Mouse (Mus musculus): ENCODE data around the gene Usp5.

The Usp5 gene

DNA sequence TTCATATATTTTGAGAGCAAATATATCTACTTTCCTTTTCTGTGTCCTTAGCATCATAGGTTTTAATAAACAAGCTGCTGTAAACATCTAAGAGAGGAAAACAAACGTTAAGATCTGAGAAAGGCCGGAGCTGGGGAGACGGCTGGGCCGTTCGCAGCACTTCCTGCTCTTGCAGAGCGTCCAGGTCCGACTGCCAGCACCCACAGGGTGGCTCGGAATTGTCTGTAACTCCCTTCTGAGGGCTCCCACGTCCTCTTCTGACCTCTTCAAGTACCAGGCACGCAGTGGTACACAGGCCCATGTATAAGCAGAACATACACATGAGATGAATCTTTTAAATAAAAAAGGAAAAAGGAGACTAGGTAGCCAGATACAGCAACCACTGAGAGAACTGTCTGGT, 41.6 kb downstream of the Usp5 start:
- in situ Hi-C loops (cut with MboI), result no loop called here

DNA sequence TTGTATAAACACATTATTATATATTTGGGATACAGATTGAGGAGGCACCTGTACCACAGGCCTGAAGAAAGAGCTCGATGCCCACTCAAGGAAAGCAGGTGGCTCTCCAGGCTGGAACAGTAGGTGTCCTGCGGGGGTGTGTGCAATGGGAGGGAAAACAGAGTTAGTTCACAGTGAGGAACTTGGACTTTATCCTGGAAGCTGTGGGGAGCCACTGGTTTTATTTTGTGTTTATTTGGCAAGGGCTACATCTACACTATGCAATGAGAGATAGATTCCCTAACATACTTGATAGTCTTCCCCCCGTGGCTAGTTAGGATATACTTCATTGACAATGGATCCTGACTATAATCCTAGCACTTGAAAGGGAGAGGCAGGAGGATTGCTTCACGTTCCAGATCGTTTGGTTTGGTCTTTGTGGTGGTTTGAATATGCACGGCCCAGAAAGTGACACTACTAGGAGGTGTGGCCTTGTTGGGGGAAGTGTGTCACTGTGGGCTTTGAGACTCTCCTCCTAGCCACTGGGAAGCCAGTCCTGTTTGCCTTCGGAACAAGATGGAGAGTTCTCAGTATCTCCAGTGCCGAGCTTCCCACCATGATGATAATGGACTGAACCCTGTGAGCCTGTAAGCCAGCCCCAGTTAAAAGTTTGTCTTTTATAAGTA, 42.4 kb downstream of the Usp5 start:
- in situ Hi-C loops (cut with MboI), result no loop called here

DNA sequence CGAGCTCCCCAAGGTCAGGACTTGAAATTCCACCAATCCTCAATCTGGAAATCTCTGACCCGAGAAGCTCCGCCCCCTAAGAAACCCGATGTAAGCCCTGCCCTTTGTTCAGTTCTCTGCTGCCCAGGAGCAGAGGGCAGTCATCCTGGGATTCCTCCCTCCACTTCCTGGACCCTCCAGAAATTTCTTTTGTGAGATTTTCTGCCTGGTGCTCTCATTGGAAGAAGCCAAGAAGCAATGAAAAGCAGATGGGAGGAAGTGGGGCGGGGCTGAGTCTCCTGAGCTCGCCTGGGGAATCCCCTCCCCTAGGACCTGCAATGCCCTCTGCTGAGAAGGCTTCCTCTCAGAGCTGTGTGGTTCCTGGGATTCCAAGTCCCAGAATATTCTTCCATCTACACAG, 46.8 kb downstream of the Usp5 start:
- in situ Hi-C loops (cut with MboI), result no loop called here

DNA sequence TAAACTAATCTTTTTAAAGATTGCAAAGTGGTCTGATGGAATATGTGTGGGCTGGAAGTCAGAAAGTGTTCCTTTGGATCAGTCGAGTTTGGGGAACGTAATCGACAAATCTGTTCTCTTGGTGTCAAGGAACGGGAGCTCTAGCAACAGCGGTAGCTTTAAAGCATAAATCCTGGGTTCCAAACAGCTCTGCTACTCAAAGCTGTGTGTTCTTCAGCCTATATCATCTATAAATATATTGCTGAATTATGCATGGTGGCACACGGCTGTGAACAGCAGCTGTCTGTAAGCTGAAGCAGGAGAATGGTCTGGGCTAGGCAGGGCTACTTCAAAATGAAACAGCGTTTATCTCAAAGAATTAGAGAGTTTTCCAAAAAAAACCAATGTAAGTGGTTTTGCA, 48.4 kb downstream of the Usp5 start:
- in situ Hi-C loops (cut with MboI), result no loop called here

DNA sequence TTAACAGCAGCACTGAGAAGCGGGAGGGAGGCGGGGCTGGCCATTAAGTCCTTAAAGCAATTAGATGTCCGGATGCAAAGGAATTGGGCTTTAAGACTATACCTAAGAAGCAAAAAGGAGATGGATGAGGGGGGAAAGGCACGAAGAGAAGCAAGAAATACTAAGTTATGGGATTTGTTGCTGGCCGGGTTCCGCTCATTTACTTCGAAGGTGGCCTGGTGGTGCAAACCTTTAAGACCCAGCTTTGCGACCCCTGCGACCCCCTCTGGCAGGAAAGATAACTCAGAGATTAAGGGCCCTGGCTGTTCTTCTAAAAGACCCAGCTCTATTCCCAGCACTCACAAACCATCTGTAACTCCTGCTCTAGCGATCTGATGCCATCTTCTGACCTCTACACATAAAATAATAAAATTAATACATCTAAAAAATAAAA, 49.3 kb downstream of the Usp5 start:
- in situ Hi-C loops (cut with MboI), result no loop called here

DNA sequence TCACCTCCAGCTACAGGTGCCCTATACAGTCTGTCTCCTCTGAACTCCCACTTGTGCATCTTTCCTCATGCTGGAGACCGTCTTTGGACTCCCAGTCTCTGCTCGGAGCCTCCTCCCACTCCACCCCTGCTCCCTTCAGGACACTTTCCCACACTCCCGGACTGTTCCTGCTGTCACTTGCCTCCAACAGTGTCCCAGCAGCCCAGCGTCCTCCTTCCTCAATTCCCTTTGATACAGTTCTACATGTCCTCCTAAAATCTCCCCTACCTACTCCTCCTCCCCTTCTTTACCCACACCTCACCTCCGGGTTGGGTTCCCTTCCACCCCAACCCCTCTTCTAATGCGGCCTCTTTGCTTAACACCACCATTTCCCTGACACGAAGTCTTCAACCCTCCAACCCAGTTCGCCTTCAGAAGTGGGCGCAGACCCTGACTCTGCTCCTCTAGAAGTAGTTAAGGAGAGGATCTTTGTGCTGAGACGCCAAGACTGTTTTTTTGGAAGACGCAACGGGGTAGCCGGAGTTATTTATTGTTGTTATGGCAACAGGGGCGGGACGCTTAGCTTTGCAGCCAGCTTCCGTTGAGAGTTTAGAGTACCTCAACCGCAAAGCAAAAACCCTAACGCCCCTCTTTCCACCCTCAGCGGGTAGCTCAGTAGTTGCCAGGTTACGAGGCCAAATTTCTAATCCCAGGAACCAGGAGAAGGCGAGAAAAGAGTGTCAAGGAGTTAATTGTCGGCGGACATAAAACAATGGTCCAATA, 49.9 kb downstream of the Usp5 start, which contains the start of gene Lrrc23:
Gene Lrrc23 (minus strand): TSS at position 506 of the 762 bp plus-strand sequence.
- in situ Hi-C loops (cut with MboI), result no loop called here

- in situ Hi-C loops (cut with MboI), result no loop called here
Observed at GRCm38 (mm10) chr6:124770511-124770910, 58.8 kb downstream of the Usp5 start.

DNA sequence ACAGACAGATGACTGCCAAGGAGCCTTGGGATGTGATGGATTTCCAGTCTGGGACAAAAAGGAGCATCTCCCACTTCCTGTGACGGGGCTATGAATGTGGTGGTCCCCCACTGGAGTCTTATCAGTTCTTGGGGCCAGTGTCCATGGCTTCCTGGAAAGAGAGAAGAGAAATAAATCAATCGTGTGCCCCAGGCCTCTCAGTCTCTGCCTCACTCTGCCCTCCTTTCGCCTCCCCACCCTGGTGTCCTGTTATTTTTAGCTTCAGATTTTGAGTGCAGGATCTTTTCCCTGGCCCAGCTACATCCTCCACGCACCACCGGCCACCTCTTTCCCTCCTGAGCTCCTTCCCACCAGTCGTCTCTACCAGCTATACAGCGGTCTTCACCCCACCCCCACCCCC, 59.3 kb downstream of the Usp5 start:
- in situ Hi-C loops (cut with MboI), result no loop called here

DNA sequence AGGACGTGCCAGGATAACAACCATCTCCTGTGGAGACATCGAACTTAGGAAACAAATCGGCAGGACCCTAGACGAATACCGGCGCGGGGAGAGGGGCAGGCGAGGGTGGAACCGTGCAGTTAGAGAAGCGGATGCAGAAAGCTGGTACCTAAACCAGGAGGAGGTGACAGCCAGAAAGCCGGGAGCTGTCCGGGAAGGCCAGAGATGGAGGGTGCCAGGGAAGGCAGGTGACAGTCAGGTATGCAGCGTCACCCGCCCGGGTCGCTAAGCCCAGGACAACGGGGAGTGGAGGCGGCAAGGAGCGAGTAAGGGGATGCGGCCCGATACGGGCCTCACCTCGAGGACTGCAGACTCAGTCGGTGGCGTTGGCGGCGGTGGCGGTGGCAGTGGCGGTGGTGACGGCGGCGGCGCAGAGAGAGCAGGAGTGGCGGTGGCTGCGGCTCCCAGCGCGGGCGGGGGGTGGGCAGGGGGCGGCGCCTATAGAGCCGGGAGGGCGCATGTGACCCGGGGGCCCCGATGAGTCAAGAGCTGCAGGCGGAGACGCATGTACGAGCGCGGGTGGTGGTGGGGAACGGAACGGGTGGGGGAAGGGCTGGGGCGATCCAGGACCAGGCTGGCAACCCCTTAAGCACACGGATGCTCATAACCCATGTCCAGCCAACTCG, 60.1 kb downstream of the Usp5 start, which contains the start of gene Eno2:
Gene Eno2 (minus strand): TSS at position 573 of the 665 bp plus-strand sequence.
- in situ Hi-C loops (cut with MboI), result no loop called here

GRCm38 (mm10) chr6:124768704-124769044, 60.6 kb downstream of the Usp5 start:
- in situ Hi-C loops (cut with MboI), result no loop called here

- in situ Hi-C loops (cut with MboI), result no loop called here
Observed at GRCm38 (mm10) chr6:124767920-124768703, 61.2 kb downstream of the Usp5 start.

- in situ Hi-C loops (cut with MboI), result no loop called here
Observed at GRCm38 (mm10) chr6:124767536-124767919, 61.8 kb downstream of the Usp5 start.

DNA sequence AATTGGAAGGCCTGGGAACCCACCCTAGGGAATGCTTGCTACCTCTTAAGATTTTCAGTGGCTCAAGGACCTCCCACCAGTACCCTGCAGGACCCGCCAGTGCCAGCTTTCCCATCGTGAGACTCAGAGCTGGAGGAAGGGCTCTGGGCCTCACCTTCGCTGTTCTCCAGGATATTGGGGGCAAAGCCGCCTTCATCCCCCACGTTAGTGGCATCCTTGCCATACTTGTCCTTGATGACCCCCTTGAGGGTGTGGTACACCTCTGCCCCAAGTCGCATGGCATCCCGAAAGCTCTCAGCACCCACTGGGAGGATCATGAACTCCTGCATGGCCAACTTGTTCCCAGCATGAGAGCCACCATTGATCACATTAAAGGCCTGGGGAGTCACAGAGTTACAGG, 63.3 kb downstream of the Usp5 start:
- in situ Hi-C loops (cut with MboI), result no loop called here
